Mouse (Mus musculus): ENCODE measurements around the gene Clpb. TPM values are rescaled to one million over a fixed set of nuclear protein-coding genes. Genes with fewer than 3 reads are reported as not detected.
"Not testable (repeated sequence)": the region's sequence is repeated elsewhere in the genome, so short reads cannot be mapped to it uniquely, and the experiment has no call there.

Gene Clpb
- polyA plus RNA-seq (2015; fragmentation: Nextera tagmentation; extraction: Ambion mirVana) = 40.4 and 45.8 TPM in 2 replicates

DNA sequence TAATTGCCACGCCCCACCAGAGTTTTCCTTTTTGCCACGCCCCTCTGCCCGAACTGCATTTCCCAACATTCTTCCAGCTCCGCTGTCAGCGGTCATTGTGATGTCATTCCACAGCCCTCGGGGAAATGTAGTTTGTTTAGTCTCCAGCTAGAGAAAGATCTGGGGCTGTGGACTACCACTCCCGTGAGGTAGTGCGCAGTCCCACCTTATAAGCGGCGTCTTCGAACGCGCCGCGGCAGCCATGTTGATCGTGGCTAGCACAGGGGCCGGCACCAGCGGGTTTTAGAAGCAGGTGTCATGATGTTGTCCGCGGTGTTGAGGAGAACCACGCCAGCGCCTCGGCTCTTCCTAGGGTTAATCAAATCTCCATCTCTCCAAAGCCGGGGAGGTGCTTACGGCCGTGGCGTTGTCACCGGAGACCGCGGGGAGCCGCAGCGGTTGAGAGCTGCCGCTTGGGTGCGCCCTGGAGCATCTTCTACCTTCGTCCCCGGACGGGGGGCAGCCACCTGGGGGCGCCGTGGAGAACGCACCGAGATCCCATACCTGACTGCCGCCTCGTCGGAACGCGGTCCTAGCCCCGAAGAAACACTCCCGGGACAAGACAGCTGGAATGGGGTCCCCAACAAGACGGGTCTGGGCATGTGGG lies at the start of gene Clpb:
Gene Clpb, plus strand, starts transcription at position 120 of the 646 bp plus-strand sequence.
- 1% methylated on average over 49 of the region's 49 CpGs for WGBS
- peak within 1 kb of the TSS; percentile 72 for H3K4me3 ChIP-seq
- no peaks in the 10 kb centered on the region for H3K9me3 ChIP-seq
- no peaks in the 10 kb centered on the region for H3K27me3 ChIP-seq
- H3K27ac ChIP-seq = no peak within 1 kb of the TSS
- peak within 1 kb of the TSS; percentile 64 for H3K9ac ChIP-seq
- H3K4me2 ChIP-seq = peak within 1 kb of the TSS; percentile 82
- no peaks in the 10 kb centered on the region for H3K36me3 ChIP-seq
- peaks cover 16% of the 10 kb centered on the region for H3K4me1 ChIP-seq
- peak; percentile 94 for ATAC-seq (ENCODE audit: insufficient number of reproducible peaks, insufficient read depth, low FRiP score, low TSS enrichment, low read depth)

- no peaks in the 10 kb centered on the region for H3K36me3 ChIP-seq
- H3K9me3 ChIP-seq = no peaks in the 10 kb centered on the region
- H3K27me3 ChIP-seq = no peaks in the 10 kb centered on the region
- no peak overlapping the region for H3K27ac ChIP-seq
- no peak overlapping the region for H3K4me2 ChIP-seq
- 75% methylated on average over 7 of the region's 7 CpGs for WGBS
- no peak overlapping the region for H3K9ac ChIP-seq
- H3K4me3 ChIP-seq = no peak overlapping the region
- no peak for ATAC-seq (ENCODE audit: insufficient number of reproducible peaks, insufficient read depth, low FRiP score, low TSS enrichment, low read depth)
- no peaks in the 10 kb centered on the region for H3K4me1 ChIP-seq
Measured at GRCm38 (mm10) chr7:101615406-101615805, 48.0 kb upstream of the Clpb start.

GRCm38 (mm10) chr7:101616136-101616835 lies 47.1 kb upstream of the Clpb start:
- Histone ChIP-seq H3K27me3 (no peaks in the 10 kb centered on the region), H3K36me3 (no peaks in the 10 kb centered on the region), H3K27ac (no peak overlapping the region), H3K9me3 (no peaks in the 10 kb centered on the region), H3K9ac (no peak overlapping the region), H3K4me1 (no peaks in the 10 kb centered on the region), H3K4me2 (no peak overlapping the region), H3K4me3 (no peak overlapping the region)
- 81% methylated on average over 6 of the region's 6 CpGs for WGBS
- ATAC-seq (ENCODE audit: insufficient number of reproducible peaks, insufficient read depth, low FRiP score, low TSS enrichment, low read depth) = no peak

DNA sequence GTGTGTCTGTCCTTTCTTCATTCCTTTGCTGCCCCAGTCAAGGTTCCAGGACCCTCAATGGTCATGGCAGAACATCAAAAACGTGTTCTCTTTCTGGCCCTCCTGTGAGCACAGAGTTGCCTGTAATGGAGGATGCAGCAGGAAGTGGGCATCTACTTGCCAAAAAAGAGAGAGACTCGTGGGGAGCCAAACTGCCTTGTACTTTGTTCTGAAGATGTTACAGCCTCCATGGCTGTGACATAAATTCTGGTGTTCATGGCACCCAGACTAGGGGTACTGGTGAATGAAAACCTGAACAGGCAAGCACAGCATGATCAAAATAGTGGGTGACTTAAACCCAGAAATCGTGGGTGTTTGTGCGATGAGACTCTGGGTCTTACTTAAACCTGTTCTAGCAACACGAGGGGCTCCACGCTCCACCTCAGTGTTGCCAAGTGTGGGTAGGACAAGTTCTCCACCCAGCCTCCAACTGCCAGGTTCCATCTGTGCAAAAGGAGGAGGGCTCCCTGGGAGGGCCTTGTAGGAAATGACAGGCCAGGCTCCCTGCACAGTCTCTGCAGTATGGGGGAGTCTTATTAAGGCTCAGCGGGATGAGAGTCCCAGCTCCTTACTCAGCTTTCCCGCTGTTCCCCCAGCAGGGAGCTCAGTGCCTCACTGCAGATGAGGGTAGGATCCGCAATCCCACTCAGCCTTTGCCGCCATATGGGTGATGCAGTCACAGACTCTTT lies 45.8 kb upstream of the Clpb start:
- no peak overlapping the region for H3K9ac ChIP-seq
- no peaks in the 10 kb centered on the region for H3K36me3 ChIP-seq
- WGBS = 65% methylated on average over 10 of the region's 10 CpGs
- H3K4me2 ChIP-seq = no peak overlapping the region
- H3K4me3 ChIP-seq = no peak overlapping the region
- no peaks in the 10 kb centered on the region for H3K27me3 ChIP-seq
- ATAC-seq (ENCODE audit: insufficient number of reproducible peaks, insufficient read depth, low FRiP score, low TSS enrichment, low read depth) = no peak
- H3K9me3 ChIP-seq = no peaks in the 10 kb centered on the region
- H3K27ac ChIP-seq = no peak overlapping the region
- no peaks in the 10 kb centered on the region for H3K4me1 ChIP-seq

DNA sequence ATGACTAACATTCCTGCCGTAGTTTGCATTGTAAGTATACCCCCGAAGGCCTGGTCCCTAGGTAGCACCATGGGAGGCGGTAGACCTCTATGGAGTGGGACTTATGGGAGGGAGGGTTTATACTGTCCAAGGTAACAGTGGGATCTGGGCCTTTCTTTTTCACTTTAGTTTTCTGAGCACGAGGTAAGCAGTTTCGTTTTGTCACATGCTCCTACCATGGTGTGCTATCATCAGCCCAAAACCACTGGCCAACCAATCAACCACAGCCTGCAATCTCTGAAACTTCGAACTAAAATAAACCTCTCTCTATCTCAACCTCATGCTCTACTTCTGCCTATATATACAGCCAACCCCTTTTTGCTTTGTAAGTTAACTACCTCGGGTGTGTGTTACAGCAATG lies 45.2 kb upstream of the Clpb start:
- Histone ChIP-seq H3K27ac (no peak overlapping the region), H3K9ac (no peak overlapping the region), H3K4me2 (no peak overlapping the region), H3K4me3 (no peak overlapping the region), H3K27me3 (peaks cover 2% of the 10 kb centered on the region; the same call in 1 of the 2 replicates), H3K9me3 (no peaks in the 10 kb centered on the region), H3K4me1 (no peaks in the 10 kb centered on the region), H3K36me3 (no peaks in the 10 kb centered on the region)
- 80% methylated on average over 7 of the region's 7 CpGs for WGBS
- ATAC-seq (ENCODE audit: insufficient number of reproducible peaks, insufficient read depth, low FRiP score, low TSS enrichment, low read depth) = no peak

GRCm38 (mm10) chr7:101620373-101620772 lies 43.1 kb upstream of the Clpb start:
- WGBS = 27% methylated on average over 4 of the region's 4 CpGs
- Histone ChIP-seq H3K36me3 (no peaks in the 10 kb centered on the region), H3K4me2 (no peak overlapping the region), H3K9ac (no peak overlapping the region), H3K27me3 (peaks cover 2% of the 10 kb centered on the region; the same call in 1 of the 2 replicates), H3K4me1 (peaks cover 6% of the 10 kb centered on the region), H3K27ac (no peak overlapping the region), H3K4me3 (no peak overlapping the region), H3K9me3 (no peaks in the 10 kb centered on the region)
- no peak for ATAC-seq (ENCODE audit: insufficient number of reproducible peaks, insufficient read depth, low FRiP score, low TSS enrichment, low read depth)

DNA sequence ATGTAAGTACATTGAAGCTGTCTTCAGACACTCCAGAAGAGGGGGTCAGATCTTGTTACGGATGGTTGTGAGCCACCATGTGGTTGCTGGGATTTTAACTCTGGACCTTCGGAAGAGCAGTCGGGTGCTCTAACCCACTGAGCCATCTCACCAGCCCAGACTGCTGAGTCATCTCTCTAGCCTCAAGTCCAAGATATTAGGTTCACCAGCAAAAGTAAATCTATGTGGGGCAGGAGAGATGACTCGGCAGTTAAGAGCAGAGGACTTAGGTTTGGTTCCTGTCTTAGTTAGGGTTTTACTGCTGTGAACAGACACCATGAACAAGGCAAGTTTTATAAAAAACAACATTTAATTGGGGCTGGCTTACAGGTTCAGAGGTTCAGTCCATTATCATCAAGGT lies 41.6 kb upstream of the Clpb start:
- not testable (repeated sequence) for H3K4me3 ChIP-seq; H3K27ac ChIP-seq; H3K4me2 ChIP-seq; H3K9ac ChIP-seq; H3K9me3 ChIP-seq; H3K36me3 ChIP-seq; H3K4me1 ChIP-seq; H3K27me3 ChIP-seq; ATAC-seq (ENCODE audit: insufficient number of reproducible peaks, insufficient read depth, low FRiP score, low TSS enrichment, low read depth)
- WGBS = 82% methylated on average over 4 of the region's 4 CpGs

- H3K9me3 ChIP-seq = no peaks in the 10 kb centered on the region
- no peak overlapping the region for H3K4me3 ChIP-seq
- H3K4me2 ChIP-seq = no peak overlapping the region
- no peak overlapping the region for H3K27ac ChIP-seq
- WGBS = 85% methylated on average over 6 of the region's 6 CpGs
- H3K4me1 ChIP-seq = peaks cover 6% of the 10 kb centered on the region
- H3K9ac ChIP-seq = no peak overlapping the region
- no peak for ATAC-seq (ENCODE audit: insufficient number of reproducible peaks, insufficient read depth, low FRiP score, low TSS enrichment, low read depth)
- no peaks in the 10 kb centered on the region for H3K36me3 ChIP-seq
- H3K27me3 ChIP-seq = peaks cover 2% of the 10 kb centered on the region; the same call in 1 of the 2 replicates
Measured at GRCm38 (mm10) chr7:101624283-101624682, 39.1 kb upstream of the Clpb start.

DNA sequence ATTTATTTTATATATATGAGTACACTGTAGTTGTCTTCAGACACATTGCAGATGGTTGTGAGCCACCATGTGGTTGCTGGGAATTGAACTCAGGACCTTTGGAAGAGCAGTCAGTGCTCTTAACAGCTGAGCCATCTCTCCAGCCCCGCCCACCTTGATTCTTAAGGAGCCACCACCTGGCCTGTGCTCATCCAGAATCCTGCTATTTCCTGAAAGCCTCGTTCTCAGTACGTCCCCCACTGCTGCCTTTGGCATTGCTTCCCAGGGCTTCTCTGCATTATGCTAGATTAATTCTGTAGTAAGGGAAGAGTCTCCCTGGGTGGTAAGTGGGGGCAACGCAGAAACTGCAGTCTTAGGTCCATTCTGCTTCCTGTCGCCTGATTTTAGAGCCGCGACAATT lies 36.3 kb upstream of the Clpb start:
- H3K4me3 ChIP-seq; H3K9me3 ChIP-seq; ATAC-seq (ENCODE audit: insufficient number of reproducible peaks, insufficient read depth, low FRiP score, low TSS enrichment, low read depth); H3K27me3 ChIP-seq; H3K4me1 ChIP-seq; H3K36me3 ChIP-seq; H3K4me2 ChIP-seq; H3K9ac ChIP-seq; H3K27ac ChIP-seq: not testable (repeated sequence)
- 68% methylated on average over 7 of the region's 7 CpGs for WGBS

DNA sequence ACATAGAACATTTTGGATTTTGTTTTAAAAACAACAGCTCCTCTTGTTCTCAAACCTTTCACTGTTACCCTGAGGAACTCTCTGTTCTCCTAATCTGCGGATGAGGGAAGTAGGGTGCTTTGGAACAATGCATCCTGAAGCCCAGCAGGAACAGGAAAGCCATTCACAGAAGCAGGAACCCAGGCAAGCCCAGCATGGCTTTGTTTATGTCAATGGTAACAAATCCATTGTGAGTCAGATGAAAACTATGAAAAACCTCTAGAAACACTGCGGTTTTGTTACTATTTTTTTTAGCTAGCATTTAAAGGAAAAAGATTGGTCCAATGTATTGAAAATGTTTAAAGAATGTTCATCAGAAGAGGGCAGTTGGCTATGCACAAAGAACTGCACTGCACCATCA lies 35.0 kb upstream of the Clpb start:
- H3K27ac ChIP-seq = no peak overlapping the region
- WGBS = 52% methylated on average over 2 of the region's 2 CpGs
- H3K4me1 ChIP-seq = peaks cover 6% of the 10 kb centered on the region
- no peak for ATAC-seq (ENCODE audit: insufficient number of reproducible peaks, insufficient read depth, low FRiP score, low TSS enrichment, low read depth)
- H3K36me3 ChIP-seq = no peaks in the 10 kb centered on the region
- no peaks in the 10 kb centered on the region for H3K27me3 ChIP-seq
- H3K4me3 ChIP-seq = no peak overlapping the region
- no peaks in the 10 kb centered on the region for H3K9me3 ChIP-seq
- no peak overlapping the region for H3K4me2 ChIP-seq
- H3K9ac ChIP-seq = no peak overlapping the region

DNA sequence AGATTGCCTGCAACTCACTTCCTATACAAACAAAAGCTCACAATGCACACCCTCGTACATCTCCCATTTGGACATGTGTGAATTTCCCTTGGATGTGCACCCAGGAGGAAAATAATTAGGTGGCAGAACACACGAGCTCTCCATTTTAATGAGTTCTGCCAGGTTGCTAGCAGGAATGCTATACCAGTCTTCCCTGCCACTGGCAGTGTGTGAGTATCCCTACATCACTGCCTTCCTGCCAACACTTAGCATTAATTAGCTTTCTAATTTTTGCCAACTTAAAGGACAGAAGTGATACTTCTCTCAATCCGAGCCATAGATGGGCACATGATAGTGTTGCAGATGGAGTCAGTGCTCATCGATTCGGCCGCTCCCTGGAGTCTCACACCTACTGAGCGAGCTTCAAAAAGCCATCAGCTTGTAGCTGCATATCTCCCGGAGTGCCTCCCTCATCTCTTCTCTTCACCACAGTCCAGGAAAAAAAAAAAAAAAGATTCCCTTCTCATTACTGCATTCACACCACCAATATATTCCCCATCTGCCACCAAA lies 29.7 kb upstream of the Clpb start:
- Histone ChIP-seq H3K36me3 (no peaks in the 10 kb centered on the region), H3K4me3 (no peak overlapping the region), H3K9me3 (no peaks in the 10 kb centered on the region), H3K27me3 (no peaks in the 10 kb centered on the region), H3K27ac (no peak overlapping the region), H3K4me1 (no peaks in the 10 kb centered on the region), H3K9ac (no peak overlapping the region), H3K4me2 (no peak overlapping the region)
- ATAC-seq (ENCODE audit: insufficient number of reproducible peaks, insufficient read depth, low FRiP score, low TSS enrichment, low read depth) = no peak
- WGBS = 79% methylated on average over 8 of the region's 8 CpGs
